Mouse (Mus musculus): ENCODE measurements around the gene Ubn1.

GRCm38 (mm10) chr16:5070321-5070720 lies 20.5 kb downstream of the Ubn1 start:
- TF ChIP-seq CTCF (IDR thresholded peaks at IDR 0.05; ENCODE audit: extremely low read depth, insufficient read depth, insufficient read length, insufficient replicate concordance) (no peak), POLR2A (IDR thresholded peaks at IDR 0.05; ENCODE audit: low read depth, low read length) (no peak)
